Mouse (Mus musculus): Measurements from ENCODE around the gene Stk4. TPM values are rescaled to one million over a fixed set of nuclear protein-coding genes. Genes with fewer than 3 reads are reported as not detected.

Stk4 gene
- polyA plus RNA-seq, 1 experiment from 2014 or later = 41.1 TPM

GRCm38 (mm10) chr2:164084342-164084700 is 14.2 kb downstream of the Stk4 start:
- DNase-seq (ENCODE audit: low spot score) (no peak), ATAC-seq (ENCODE audit: low FRiP score) (no peak)
- 95% methylated on average over 7 of the region's 7 CpGs for WGBS
- H3K9ac ChIP-seq (ENCODE audit: low read depth, low read length) = no peak overlapping the region
- H3K27ac ChIP-seq (ENCODE audit: low read depth, low read length) = no peak overlapping the region
- no peaks in the 10 kb centered on the region for H3K9me3 ChIP-seq (ENCODE audit: control insufficient read depth, low read length)
- H3K4me2 ChIP-seq (replicated peaks; ENCODE audit: low read depth, low read length) = no peak overlapping the region
- H3K4me3 ChIP-seq (ENCODE audit: low read depth, low read length) = no peak overlapping the region
- H3K36me3 ChIP-seq (ENCODE audit: control insufficient read depth, insufficient read depth, low read length) = peaks cover 5% of the 10 kb centered on the region; the same call in 1 of the 2 replicates
- H3K4me1 ChIP-seq (replicated peaks; ENCODE audit: control insufficient read depth, insufficient read depth, low read length) = no peaks in the 10 kb centered on the region
- H3K27me3 ChIP-seq (ENCODE audit: control insufficient read depth, insufficient read depth, low read length) = no peaks in the 10 kb centered on the region

GRCm38 (mm10) chr2:164087416-164088017 is 17.4 kb downstream of the Stk4 start:
- no peak for ATAC-seq (ENCODE audit: low FRiP score)
- WGBS = 90% methylated on average over 6 of the region's 6 CpGs
- no peak for DNase-seq (ENCODE audit: low spot score)

GRCm38 (mm10) chr2:164089508-164089907 is 19.4 kb downstream of the Stk4 start:
- Histone ChIP-seq H3K4me3 (ENCODE audit: low read depth, low read length) (no peak overlapping the region), H3K36me3 (ENCODE audit: control insufficient read depth, insufficient read depth, low read length) (no peaks in the 10 kb centered on the region), H3K9me3 (ENCODE audit: control insufficient read depth, low read length) (no peaks in the 10 kb centered on the region), H3K4me1 (replicated peaks; ENCODE audit: control insufficient read depth, insufficient read depth, low read length) (no peaks in the 10 kb centered on the region), H3K9ac (ENCODE audit: low read depth, low read length) (no peak overlapping the region), H3K4me2 (replicated peaks; ENCODE audit: low read depth, low read length) (no peak overlapping the region), H3K27ac (ENCODE audit: low read depth, low read length) (no peak overlapping the region), H3K27me3 (ENCODE audit: control insufficient read depth, insufficient read depth, low read length) (no peaks in the 10 kb centered on the region)
- DNase-seq (ENCODE audit: low spot score) (no peak), ATAC-seq (ENCODE audit: low FRiP score) (no peak)
- 91% methylated on average over 4 of the region's 4 CpGs for WGBS

More at GRCm38 (mm10) chr2:164087416-164088017, 17.4 kb downstream of the Stk4 start:
- 0 out of 2 replicates have a peak, but pooled peaks cover 2% of the 10 kb centered on the region for H3K36me3 ChIP-seq (ENCODE audit: control insufficient read depth, insufficient read depth, low read length)
- H3K9me3 ChIP-seq (ENCODE audit: control insufficient read depth, low read length) = no peaks in the 10 kb centered on the region
- no peaks in the 10 kb centered on the region for H3K27me3 ChIP-seq (ENCODE audit: control insufficient read depth, insufficient read depth, low read length)
- no peak overlapping the region for H3K9ac ChIP-seq (ENCODE audit: low read depth, low read length)
- H3K4me3 ChIP-seq (ENCODE audit: low read depth, low read length) = no peak overlapping the region
- no peak overlapping the region for H3K4me2 ChIP-seq (replicated peaks; ENCODE audit: low read depth, low read length)
- no peaks in the 10 kb centered on the region for H3K4me1 ChIP-seq (replicated peaks; ENCODE audit: control insufficient read depth, insufficient read depth, low read length)
- H3K27ac ChIP-seq (ENCODE audit: low read depth, low read length) = no peak overlapping the region

GRCm38 (mm10) chr2:164094152-164094551 is 24.0 kb downstream of the Stk4 start:
- Histone ChIP-seq H3K4me2 (replicated peaks; ENCODE audit: low read depth, low read length) (no peak overlapping the region), H3K9ac (ENCODE audit: low read depth, low read length) (no peak overlapping the region), H3K9me3 (ENCODE audit: control insufficient read depth, low read length) (no peaks in the 10 kb centered on the region), H3K4me1 (replicated peaks; ENCODE audit: control insufficient read depth, insufficient read depth, low read length) (no peaks in the 10 kb centered on the region), H3K36me3 (ENCODE audit: control insufficient read depth, insufficient read depth, low read length) (0 out of 2 replicates have a peak, but pooled peaks cover 5% of the 10 kb centered on the region), H3K27me3 (ENCODE audit: control insufficient read depth, insufficient read depth, low read length) (no peaks in the 10 kb centered on the region), H3K4me3 (ENCODE audit: low read depth, low read length) (no peak overlapping the region), H3K27ac (ENCODE audit: low read depth, low read length) (no peak overlapping the region)
- ATAC-seq (ENCODE audit: low FRiP score) (no peak), DNase-seq (ENCODE audit: low spot score) (no peak)
- WGBS = 84% methylated on average over 7 of the region's 7 CpGs

- no peak for ATAC-seq (ENCODE audit: low FRiP score)
- no peak overlapping the region for H3K9ac ChIP-seq (ENCODE audit: low read depth, low read length)
- H3K9me3 ChIP-seq (ENCODE audit: control insufficient read depth, low read length) = no peaks in the 10 kb centered on the region
- H3K4me2 ChIP-seq (replicated peaks; ENCODE audit: low read depth, low read length) = no peak overlapping the region
- WGBS = 93% methylated on average over 11 of the region's 11 CpGs
- H3K4me1 ChIP-seq (replicated peaks; ENCODE audit: control insufficient read depth, insufficient read depth, low read length) = no peaks in the 10 kb centered on the region
- H3K36me3 ChIP-seq (ENCODE audit: control insufficient read depth, insufficient read depth, low read length) = 0 out of 2 replicates have a peak, but pooled peaks cover 5% of the 10 kb centered on the region
- no peak for DNase-seq (ENCODE audit: low spot score)
- no peak overlapping the region for H3K4me3 ChIP-seq (ENCODE audit: low read depth, low read length)
- no peak overlapping the region for H3K27ac ChIP-seq (ENCODE audit: low read depth, low read length)
- H3K27me3 ChIP-seq (ENCODE audit: control insufficient read depth, insufficient read depth, low read length) = no peaks in the 10 kb centered on the region
Observed at GRCm38 (mm10) chr2:164098603-164099250, 28.6 kb downstream of the Stk4 start.

- 0 out of 2 replicates have a peak, but pooled peaks cover 5% of the 10 kb centered on the region for H3K36me3 ChIP-seq (ENCODE audit: control insufficient read depth, insufficient read depth, low read length)
- WGBS = 94% methylated on average over 1 of the region's 1 CpGs
- DNase-seq (ENCODE audit: low spot score) = no peak
Observed at GRCm38 (mm10) chr2:164101936-164102335, 31.8 kb downstream of the Stk4 start.

GRCm38 (mm10) chr2:164102366-164102765 is 32.2 kb downstream of the Stk4 start:
- H3K9me3 ChIP-seq (ENCODE audit: control insufficient read depth, low read length) = no peaks in the 10 kb centered on the region
- 0 out of 2 replicates have a peak, but pooled peaks cover 5% of the 10 kb centered on the region for H3K36me3 ChIP-seq (ENCODE audit: control insufficient read depth, insufficient read depth, low read length)
- H3K4me1 ChIP-seq (replicated peaks; ENCODE audit: control insufficient read depth, insufficient read depth, low read length) = no peaks in the 10 kb centered on the region
- no peak overlapping the region for H3K4me2 ChIP-seq (replicated peaks; ENCODE audit: low read depth, low read length)
- H3K27ac ChIP-seq (ENCODE audit: low read depth, low read length) = no peak overlapping the region
- 88% methylated on average over 3 of the region's 3 CpGs for WGBS
- H3K9ac ChIP-seq (ENCODE audit: low read depth, low read length) = no peak overlapping the region
- H3K27me3 ChIP-seq (ENCODE audit: control insufficient read depth, insufficient read depth, low read length) = no peaks in the 10 kb centered on the region
- DNase-seq (ENCODE audit: low spot score) (no peak), ATAC-seq (ENCODE audit: low FRiP score) (no peak)
- H3K4me3 ChIP-seq (ENCODE audit: low read depth, low read length) = no peak overlapping the region

More at GRCm38 (mm10) chr2:164101936-164102335, 31.8 kb downstream of the Stk4 start:
- H3K4me3 ChIP-seq (ENCODE audit: low read depth, low read length) = no peak overlapping the region
- H3K9ac ChIP-seq (ENCODE audit: low read depth, low read length) = no peak overlapping the region
- H3K4me1 ChIP-seq (replicated peaks; ENCODE audit: control insufficient read depth, insufficient read depth, low read length) = no peaks in the 10 kb centered on the region
- H3K4me2 ChIP-seq (replicated peaks; ENCODE audit: low read depth, low read length) = no peak overlapping the region
- no peaks in the 10 kb centered on the region for H3K9me3 ChIP-seq (ENCODE audit: control insufficient read depth, low read length)
- H3K27ac ChIP-seq (ENCODE audit: low read depth, low read length) = no peak overlapping the region
- no peak for ATAC-seq (ENCODE audit: low FRiP score)
- no peaks in the 10 kb centered on the region for H3K27me3 ChIP-seq (ENCODE audit: control insufficient read depth, insufficient read depth, low read length)

GRCm38 (mm10) chr2:164103501-164103900 is 33.4 kb downstream of the Stk4 start:
- Histone ChIP-seq H3K27me3 (ENCODE audit: control insufficient read depth, insufficient read depth, low read length) (no peaks in the 10 kb centered on the region), H3K27ac (ENCODE audit: low read depth, low read length) (no peak overlapping the region), H3K4me1 (replicated peaks; ENCODE audit: control insufficient read depth, insufficient read depth, low read length) (no peaks in the 10 kb centered on the region), H3K9me3 (ENCODE audit: control insufficient read depth, low read length) (no peaks in the 10 kb centered on the region), H3K36me3 (ENCODE audit: control insufficient read depth, insufficient read depth, low read length) (0 out of 2 replicates have a peak, but pooled peaks cover 3% of the 10 kb centered on the region), H3K4me2 (replicated peaks; ENCODE audit: low read depth, low read length) (no peak overlapping the region), H3K4me3 (ENCODE audit: low read depth, low read length) (no peak overlapping the region), H3K9ac (ENCODE audit: low read depth, low read length) (no peak overlapping the region)
- DNase-seq (ENCODE audit: low spot score) = peak; percentile 74
- ATAC-seq (ENCODE audit: low FRiP score) = no peak
- 34% methylated on average over 4 of the region's 4 CpGs for WGBS

Measured in hindbrain, embryonic 11.5 days (tissue).